Mouse (Mus musculus) heart, embryonic 16.5 days (tissue): ENCODE data around the gene Clock. TPM values are rescaled to one million over a fixed set of nuclear protein-coding genes. Genes with fewer than 3 reads are reported as not detected.
A peak's percentile ranks its signal among the peaks of the same experiment; 100 is the strongest.

Experiments
- ATAC-seq: fragments of 200-750 bp; cut with Nextera tagmentation; replicated peaks from 2 replicates; pipeline ENCODE4 v1.8.0; 2017; ENCODE audit warnings: moderate number of reproducible peaks; ENCODE audit not compliant: insufficient read depth, low FRiP score; ENCODE audit errors: extremely low read depth
- H3K27ac ChIP-seq: fragments of 300-500 bp; sonication (generic); 2 replicates; pipeline ENCODE4 v1.5.1; 2014; ENCODE audit warnings: mild to moderate bottlenecking, low read length, control low read depth, moderate library complexity
- H3K27me3 ChIP-seq: fragments of 300-500 bp; sonication (generic); 2 replicates; pipeline ENCODE4 v1.6.1; 2014; ENCODE audit warnings: low read length, mixed read lengths; ENCODE audit not compliant: control insufficient read depth, insufficient read depth
- H3K36me3 ChIP-seq: fragments of 300-500 bp; sonication (generic); 2 replicates; pipeline ENCODE4 v1.6.1; 2014; ENCODE audit not compliant: control insufficient read depth, insufficient read depth
- H3K4me1 ChIP-seq: fragments of 300-500 bp; sonication (generic); 2 replicates; pipeline ENCODE4 v1.6.1; 2014; ENCODE audit warnings: low read length, mixed read lengths; ENCODE audit not compliant: control insufficient read depth, insufficient read depth
- H3K4me2 ChIP-seq: fragments of 300-500 bp; sonication (generic); 2 replicates; pipeline ENCODE4 v1.6.1; 2014; ENCODE audit warnings: low read depth, mild to moderate bottlenecking, control low read depth, low read length
- H3K4me3 ChIP-seq: fragments of 300-500 bp; sonication (generic); 2 replicates; pipeline ENCODE4 v1.5.1; 2014; ENCODE audit warnings: mild to moderate bottlenecking, control low read depth, low read length
- H3K9ac ChIP-seq: fragments of 300-500 bp; sonication (generic); 2 replicates; pipeline ENCODE4 v1.6.1; 2014; ENCODE audit warnings: low read length, control low read depth
- H3K9me3 ChIP-seq: fragments of 300-500 bp; sonication (generic); replicated peaks from 2 replicates; pipeline ENCODE4 v1.6.1; 2016; ENCODE audit warnings: low read length; ENCODE audit not compliant: control insufficient read depth
- WGBS: fragments of 180-500 bp; shearing (Covaris S2); extraction: QIAGEN DNeasy Blood & Tissue Kit; methylation state at CpG from one replicate; pipeline ENCODE4 v1.1.7; 2014; 5-methylcytosine and 5-hydroxymethylcytosine counted together
- polyA plus RNA-seq: library from polyadenylated mRNA; unstranded; fragments of >200 nt; fragmentation: Nextera tagmentation; extraction: Ambion mirVana; gene quantifications from 2 replicates; pipeline ENCODE4 v1.2.1, GENCODE M21; 2015

The Clock gene
- 9.7 and 9.8 TPM in 2 replicates for polyA plus RNA-seq

DNA sequence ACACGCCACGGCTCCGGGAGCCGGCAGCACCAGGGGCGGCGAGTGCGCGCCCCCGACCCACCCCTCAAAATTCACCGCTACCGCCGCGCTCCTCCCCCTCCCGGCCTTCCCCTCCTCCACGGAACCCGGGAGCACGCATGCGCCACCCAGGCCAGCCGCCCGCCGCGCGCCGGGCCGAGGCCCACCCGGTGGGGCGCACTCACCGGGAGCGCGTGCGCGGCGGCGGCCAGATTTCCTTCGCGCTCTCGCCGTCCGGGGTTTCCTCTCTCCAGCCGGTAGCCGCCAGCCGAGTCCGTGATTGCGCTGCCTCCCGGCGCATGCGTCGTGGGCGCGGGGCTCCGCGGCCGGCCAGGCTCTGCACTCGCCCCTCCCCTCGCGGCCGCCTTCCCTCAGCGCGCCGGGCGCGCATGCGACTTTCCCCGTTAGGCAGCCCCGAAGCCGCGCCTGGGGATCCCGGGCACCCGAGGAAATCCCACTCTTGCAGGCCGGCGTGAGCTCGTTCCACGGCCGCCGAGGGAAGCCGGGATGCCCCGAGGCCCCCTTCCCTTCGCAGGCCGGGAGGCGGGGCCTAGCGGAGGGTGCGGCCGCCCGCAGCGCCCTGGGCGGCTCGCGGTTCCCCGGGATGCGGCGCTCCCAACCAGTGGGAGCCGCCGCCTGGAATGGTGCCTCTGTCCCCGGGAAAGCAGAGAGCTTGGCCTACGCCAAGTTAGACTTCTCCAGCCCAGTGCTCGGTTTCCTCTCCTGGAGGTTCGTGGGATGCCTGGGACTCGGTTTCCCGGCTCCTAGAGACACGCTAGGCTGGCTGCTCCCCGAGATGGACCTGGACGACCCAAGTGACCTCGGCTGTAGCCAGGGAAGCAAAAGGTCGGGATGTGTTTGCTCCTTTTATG lies at the start of gene Clock:
Gene Clock (minus strand): TSS at position 341 of the 890 bp plus-strand sequence.
- peak; percentile 88 for ATAC-seq
- peak within 1 kb of the TSS; percentile 85 for H3K9ac ChIP-seq
- peak within 1 kb of the TSS; percentile 73 for H3K4me3 ChIP-seq
- H3K27ac ChIP-seq: peak within 1 kb of the TSS; percentile 96
- no peaks in the 10 kb centered on the region for H3K36me3 ChIP-seq
- no peaks in the 10 kb centered on the region for H3K9me3 ChIP-seq
- H3K27me3 ChIP-seq: no peaks in the 10 kb centered on the region
- under 1% methylated on average over 100 of the region's 104 CpGs for WGBS
- H3K4me2 ChIP-seq: peak within 1 kb of the TSS; percentile 92
- peaks cover 9% of the 10 kb centered on the region for H3K4me1 ChIP-seq

DNA sequence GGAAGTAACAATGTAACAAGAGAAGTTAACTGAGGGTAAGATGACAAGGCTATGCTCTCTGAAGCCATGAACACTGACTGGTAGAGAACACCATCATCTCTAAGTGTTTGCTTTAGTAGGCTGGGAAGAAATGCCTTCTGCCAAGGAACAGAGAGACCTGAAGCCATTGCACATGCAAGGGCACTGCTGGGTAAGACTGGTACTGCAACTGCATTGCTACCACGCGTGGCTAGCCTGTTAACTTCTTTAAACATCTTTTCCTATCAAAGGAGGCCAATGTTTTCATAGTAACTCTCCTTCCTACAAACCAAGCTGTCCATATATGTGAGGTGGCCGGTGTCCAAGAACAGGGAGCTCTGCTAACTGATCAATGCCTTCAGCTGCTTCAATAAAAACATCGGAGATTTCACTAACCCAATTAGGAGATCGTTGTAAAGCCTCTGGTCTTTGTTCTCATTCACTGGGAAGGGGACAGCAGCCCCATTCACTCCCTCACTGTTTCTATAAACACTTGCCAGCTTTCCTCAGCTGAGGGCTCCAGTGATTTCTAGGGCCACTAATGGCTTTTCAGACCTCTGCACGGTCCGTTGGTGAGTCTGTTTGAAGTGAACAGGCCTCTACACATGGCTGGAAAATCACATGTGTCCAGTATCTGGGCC lies 47.5 kb upstream of the Clock start:
- no peak overlapping the region for H3K4me2 ChIP-seq
- H3K9me3 ChIP-seq: no peaks in the 10 kb centered on the region
- no peak overlapping the region for H3K4me3 ChIP-seq
- H3K9ac ChIP-seq: no peak overlapping the region
- H3K27me3 ChIP-seq: no peaks in the 10 kb centered on the region
- no peaks in the 10 kb centered on the region for H3K4me1 ChIP-seq
- no peak overlapping the region for H3K27ac ChIP-seq
- no peak for ATAC-seq
- WGBS: 72% methylated on average over 7 of the region's 7 CpGs
- no peaks in the 10 kb centered on the region for H3K36me3 ChIP-seq

DNA sequence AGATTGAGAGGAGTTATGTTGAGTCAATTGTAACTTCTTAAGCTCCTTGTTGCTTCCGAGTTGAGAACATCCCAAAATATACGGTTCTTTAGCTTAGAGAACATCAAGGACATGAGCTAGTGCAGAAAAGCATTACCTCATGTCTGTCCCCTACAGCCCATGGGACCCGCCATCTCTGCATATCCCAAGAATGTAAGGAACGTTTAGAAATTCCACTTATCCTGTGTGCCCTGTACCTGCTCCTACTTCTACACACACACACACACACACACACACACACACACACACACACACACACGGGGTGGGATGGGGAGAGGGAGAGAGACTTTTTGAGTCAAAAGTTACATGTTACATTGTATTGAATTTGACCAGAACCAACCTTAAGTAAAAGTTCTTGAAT lies 46.9 kb upstream of the Clock start:
- H3K36me3 ChIP-seq: no peaks in the 10 kb centered on the region
- H3K27ac ChIP-seq: no peak overlapping the region
- no peak overlapping the region for H3K9ac ChIP-seq
- H3K27me3 ChIP-seq: no peaks in the 10 kb centered on the region
- no peaks in the 10 kb centered on the region for H3K4me1 ChIP-seq
- H3K4me3 ChIP-seq: no peak overlapping the region
- ATAC-seq: no peak
- H3K4me2 ChIP-seq: no peak overlapping the region
- no peaks in the 10 kb centered on the region for H3K9me3 ChIP-seq
- 69% methylated on average over 5 of the region's 5 CpGs for WGBS

DNA sequence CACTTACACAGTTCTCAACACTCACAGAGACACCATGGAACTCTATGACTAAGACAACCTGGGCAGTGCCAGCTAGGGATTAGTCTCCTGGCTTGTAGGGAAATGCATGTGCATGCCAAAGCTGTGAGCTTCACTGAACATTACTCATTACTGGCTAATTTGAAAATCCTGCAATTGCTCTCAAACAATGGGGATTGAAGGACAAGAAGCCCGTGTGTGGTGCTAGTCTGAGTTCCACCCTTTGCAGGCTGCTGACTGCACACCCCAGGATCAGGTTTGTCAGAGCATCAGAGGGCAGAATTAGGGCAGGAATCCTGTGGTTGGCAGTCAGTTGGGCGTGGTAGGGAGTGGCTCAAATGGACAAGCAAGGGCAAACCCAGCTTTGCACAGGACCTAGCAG lies 41.5 kb upstream of the Clock start:
- H3K4me3 ChIP-seq: no peak overlapping the region
- WGBS: 65% methylated on average over 2 of the region's 2 CpGs
- no peaks in the 10 kb centered on the region for H3K4me1 ChIP-seq
- H3K9ac ChIP-seq: no peak overlapping the region
- H3K9me3 ChIP-seq: no peaks in the 10 kb centered on the region
- H3K36me3 ChIP-seq: no peaks in the 10 kb centered on the region
- H3K4me2 ChIP-seq: no peak overlapping the region
- ATAC-seq: no peak
- H3K27ac ChIP-seq: no peak overlapping the region
- no peaks in the 10 kb centered on the region for H3K27me3 ChIP-seq

DNA sequence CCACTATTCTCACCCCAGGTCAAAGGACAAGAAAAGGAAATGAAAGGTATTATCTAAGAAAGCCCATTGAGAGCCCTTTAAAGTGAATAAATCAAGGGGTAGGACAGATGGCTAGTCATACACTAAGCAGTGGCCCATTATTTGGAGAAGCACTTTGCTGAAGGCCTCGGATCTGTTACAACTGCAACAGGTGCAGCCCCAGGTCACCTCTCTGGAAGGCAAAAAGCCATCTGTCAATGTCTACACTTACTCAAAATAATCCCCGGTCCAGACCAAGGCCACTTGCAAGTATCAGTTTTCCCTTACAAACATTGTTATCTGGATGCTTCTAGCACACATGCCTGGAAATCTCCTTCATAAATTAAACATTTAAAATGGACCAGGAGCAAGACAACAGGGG lies 36.3 kb upstream of the Clock start:
- H3K9me3 ChIP-seq: no peaks in the 10 kb centered on the region
- WGBS: 58% methylated on average over 2 of the region's 2 CpGs
- H3K27ac ChIP-seq: no peak overlapping the region
- no peak for ATAC-seq
- no peaks in the 10 kb centered on the region for H3K36me3 ChIP-seq
- H3K27me3 ChIP-seq: no peaks in the 10 kb centered on the region
- H3K4me3 ChIP-seq: no peak overlapping the region
- no peaks in the 10 kb centered on the region for H3K4me1 ChIP-seq
- no peak overlapping the region for H3K9ac ChIP-seq
- no peak overlapping the region for H3K4me2 ChIP-seq

DNA sequence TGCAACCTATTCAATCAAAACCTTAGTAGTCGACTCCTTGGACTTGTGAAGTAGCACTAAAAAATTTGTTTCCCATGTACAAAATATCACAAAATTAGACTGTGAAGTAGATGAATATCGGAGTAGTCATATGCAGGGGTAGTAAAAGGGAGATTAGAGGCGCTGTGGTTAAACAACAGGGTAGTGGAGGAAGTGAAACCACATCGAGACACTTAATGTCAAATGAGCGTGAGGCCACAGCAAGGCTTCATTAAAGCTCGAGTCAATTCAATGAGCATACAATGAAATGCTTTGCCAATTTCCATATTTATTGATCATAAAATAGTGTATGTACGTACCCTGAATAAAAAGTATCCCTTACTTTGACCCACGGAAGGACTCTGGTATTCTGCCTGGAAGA lies 32.5 kb upstream of the Clock start:
- 80% methylated on average over 8 of the region's 8 CpGs for WGBS
- H3K4me3 ChIP-seq: no peak overlapping the region

DNA sequence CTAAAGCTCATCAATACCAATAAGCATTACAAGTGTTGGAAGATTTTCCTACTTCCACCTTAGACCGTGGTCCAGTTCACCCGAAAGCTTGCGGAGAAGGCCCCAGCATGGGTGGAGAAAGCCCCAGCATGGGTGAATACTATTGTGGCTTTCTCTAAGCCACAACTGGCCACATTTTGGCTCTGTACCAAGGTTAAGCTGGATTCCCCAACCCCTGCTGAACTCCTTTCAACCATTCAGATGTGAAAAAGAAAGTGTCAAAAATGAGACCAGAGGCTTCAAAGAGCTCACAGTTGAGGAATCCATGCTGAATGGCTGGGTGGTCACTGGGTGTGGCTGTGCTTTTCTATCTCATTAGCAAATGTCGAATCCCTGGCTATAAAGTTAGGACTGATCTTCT lies 29.2 kb upstream of the Clock start:
- no peak for ATAC-seq
- Histone ChIP-seq H3K4me2 (no peak overlapping the region), H3K4me3 (no peak overlapping the region), H3K9me3 (no peaks in the 10 kb centered on the region), H3K36me3 (no peaks in the 10 kb centered on the region), H3K9ac (no peak overlapping the region), H3K27ac (no peak overlapping the region), H3K4me1 (no peaks in the 10 kb centered on the region), H3K27me3 (no peaks in the 10 kb centered on the region)
- 72% methylated on average over 4 of the region's 4 CpGs for WGBS

More for the DNA sequence above, 32.5 kb upstream of the Clock start:
- Histone ChIP-seq H3K36me3 (no peaks in the 10 kb centered on the region), H3K4me2 (no peak overlapping the region), H3K9me3 (no peaks in the 10 kb centered on the region), H3K4me1 (no peaks in the 10 kb centered on the region), H3K9ac (no peak overlapping the region), H3K27me3 (no peaks in the 10 kb centered on the region), H3K27ac (no peak overlapping the region)
- ATAC-seq: no peak

DNA sequence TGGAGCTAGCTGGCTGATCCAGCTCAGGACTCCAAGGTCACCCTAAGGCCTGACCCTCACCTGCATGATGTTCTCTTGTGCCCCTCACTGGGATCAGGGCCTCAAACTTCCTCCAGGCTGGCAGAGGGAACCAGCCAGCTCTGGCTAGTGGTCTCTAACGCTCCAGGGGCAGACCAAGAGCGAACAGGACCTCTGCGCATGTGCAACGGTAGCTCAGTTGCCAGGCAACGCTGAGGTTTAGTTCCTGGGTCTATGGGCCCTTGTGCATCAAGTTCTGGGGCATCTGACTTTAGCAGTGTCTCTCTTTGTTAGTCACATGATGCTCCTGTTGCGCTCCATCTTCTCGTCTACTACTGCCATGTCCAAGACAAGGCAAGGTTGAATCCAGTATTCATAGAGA lies 26.4 kb upstream of the Clock start, which contains the start of gene Pdcl2:
Gene Pdcl2 (minus strand): TSS at position 204 of the 400 bp plus-strand sequence.
- H3K4me3 ChIP-seq: no peak within 1 kb of the TSS
- no peaks in the 10 kb centered on the region for H3K9me3 ChIP-seq
- no peak within 1 kb of the TSS for H3K9ac ChIP-seq
- no peak for ATAC-seq
- no peaks in the 10 kb centered on the region for H3K36me3 ChIP-seq
- H3K27me3 ChIP-seq: no peaks in the 10 kb centered on the region
- no peak within 1 kb of the TSS for H3K4me2 ChIP-seq
- H3K27ac ChIP-seq: no peak within 1 kb of the TSS
- no peaks in the 10 kb centered on the region for H3K4me1 ChIP-seq
- 90% methylated on average over 7 of the region's 7 CpGs for WGBS

DNA sequence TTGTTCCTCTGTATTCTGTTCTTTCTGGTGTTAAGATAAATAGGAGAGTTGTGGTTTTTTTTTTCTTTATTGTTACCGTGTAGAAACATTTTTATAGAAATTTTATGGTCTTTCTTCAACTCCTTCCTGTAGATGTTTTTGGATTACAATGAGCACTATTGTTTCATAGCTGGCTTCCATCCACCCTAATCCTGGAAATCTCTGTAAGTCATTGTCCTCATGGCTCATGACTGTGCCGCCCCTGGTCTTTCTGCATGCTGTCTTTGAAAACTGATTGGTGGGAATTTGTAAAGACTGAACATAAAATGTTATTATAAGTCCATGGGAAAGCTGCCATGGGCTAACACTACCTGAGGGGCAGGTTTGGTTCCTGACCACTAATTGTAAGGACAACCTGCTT lies 22.7 kb upstream of the Clock start:
- no peaks in the 10 kb centered on the region for H3K36me3 ChIP-seq
- no peaks in the 10 kb centered on the region for H3K27me3 ChIP-seq
- H3K27ac ChIP-seq: no peak overlapping the region
- no peak overlapping the region for H3K4me2 ChIP-seq
- no peak overlapping the region for H3K9ac ChIP-seq
- no peak overlapping the region for H3K4me3 ChIP-seq
- H3K9me3 ChIP-seq: no peaks in the 10 kb centered on the region
- H3K4me1 ChIP-seq: no peaks in the 10 kb centered on the region
- WGBS: 63% methylated on average over 2 of the region's 2 CpGs
- ATAC-seq: no peak
